Mouse (Mus musculus) kidney, adult 2 months (tissue): ENCODE measurements around the gene Ap2b1. TPM values are rescaled to one million over a fixed set of nuclear protein-coding genes. Genes with fewer than 3 reads are reported as not detected.
"Not testable (repeated sequence)": the region's sequence is repeated elsewhere in the genome, so short reads cannot be mapped to it uniquely, and the experiment has no call there.

Experiments used
- DNase-seq: peaks from one replicate; pipeline ENCODE4 v3.0.0; 2021
- H3K27ac ChIP-seq: fragments of 200-500 bp; 2 replicates; pipeline ENCODE4 v1.5.1; 2012; ENCODE audit warnings: low read depth, low read length, control low read depth, inconsistent platforms; ENCODE audit not compliant: insufficient read depth
- H3K27me3 ChIP-seq: fragments of 200-500 bp; replicated peaks from 2 replicates; pipeline ENCODE4 v1.6.1; 2012; ENCODE audit warnings: mild to moderate bottlenecking, moderate library complexity, low read length, inconsistent platforms; ENCODE audit not compliant: control insufficient read depth, insufficient read depth
- H3K36me3 ChIP-seq: fragments of 200-500 bp; 2 replicates; pipeline ENCODE4 v1.6.1; 2012; ENCODE audit warnings: mild to moderate bottlenecking, moderate library complexity, low read length, inconsistent platforms; ENCODE audit not compliant: control insufficient read depth, insufficient read depth
- H3K4me1 ChIP-seq: fragments of 200-500 bp; 2 replicates; pipeline ENCODE4 v1.6.1; 2011; ENCODE audit warnings: low read length; ENCODE audit not compliant: control insufficient read depth, insufficient read depth
- H3K4me3 ChIP-seq: fragments of 200-500 bp; 2 replicates; pipeline ENCODE4 v1.5.1; 2011; ENCODE audit warnings: mild to moderate bottlenecking, low read depth, low read length, control low read depth; ENCODE audit not compliant: insufficient read depth
- CTCF ChIP-seq: fragments of 200-500 bp; conservative IDR thresholded peaks from 2 replicates; pipeline ENCODE4 v1.5.1; 2011; ENCODE audit warnings: low read depth, mild to moderate bottlenecking, control low read depth, low read length, moderate library complexity, mixed read lengths; ENCODE audit not compliant: insufficient read depth, insufficient read length
- POLR2A ChIP-seq: fragments of 200-500 bp; IDR thresholded peaks from one replicate; pipeline ENCODE4 v1.6.1; 2011; ENCODE audit warnings: low read depth, low read length, control low read depth
- WGBS: fragments of 180-500 bp; shearing (Covaris S2); methylation state at CpG from one replicate; pipeline ENCODE4 v1.1.7; 2018; 5-methylcytosine and 5-hydroxymethylcytosine counted together
- polyA plus RNA-seq: library from polyadenylated mRNA; depleted of rRNA; stranded (reverse); fragments of >200 nt; gene quantifications from 2 replicates; pipeline ENCODE4 v1.2.3, GENCODE M21; 2012; rRNA removed

The Ap2b1 gene
- 34.9 and 37.4 TPM in 2 replicates for polyA plus RNA-seq

- H3K36me3 ChIP-seq = no peaks in the 10 kb centered on the region; the same call in 1 of the 2 replicates
- 2% methylated on average over 56 of the region's 56 CpGs for WGBS
- H3K27ac ChIP-seq = peak within 1 kb of the TSS; percentile 95
- no peaks in the 10 kb centered on the region for H3K27me3 ChIP-seq
- TF ChIP-seq POLR2A (peak; percentile 83), CTCF (no peak)
- H3K4me1 ChIP-seq = peaks cover 3% of the 10 kb centered on the region
- H3K4me3 ChIP-seq = peak within 1 kb of the TSS; percentile 90
- peak; percentile 97 for DNase-seq
Observed at GRCm38 (mm10) chr11:83298225-83299195, at the start of gene Ap2b1. Ap2b1 (plus strand) TSS chr11:83299024.

GRCm38 (mm10) chr11:83257211-83257610 is 41.6 kb upstream of the Ap2b1 start:
- H3K27me3 ChIP-seq, H3K36me3 ChIP-seq, H3K27ac ChIP-seq, H3K4me3 ChIP-seq, H3K4me1 ChIP-seq, DNase-seq: not testable (repeated sequence)
- 43% methylated on average over 5 of the region's 5 CpGs for WGBS

GRCm38 (mm10) chr11:83262673-83263072 is 36.2 kb upstream of the Ap2b1 start:
- no peak for TF ChIP-seq POLR2A
- TF ChIP-seq CTCF = no peak
- WGBS = 98% methylated on average over 1 of the region's 1 CpGs
- no peak for DNase-seq
- no peak overlapping the region for H3K4me3 ChIP-seq
- H3K27me3 ChIP-seq = no peaks in the 10 kb centered on the region
- H3K27ac ChIP-seq = no peak overlapping the region
- no peaks in the 10 kb centered on the region for H3K4me1 ChIP-seq
- no peaks in the 10 kb centered on the region for H3K36me3 ChIP-seq

- H3K36me3 ChIP-seq = no peaks in the 10 kb centered on the region
- WGBS = 63% methylated on average over 3 of the region's 3 CpGs
- no peak overlapping the region for H3K27ac ChIP-seq
- DNase-seq = no peak
- no peak overlapping the region for H3K4me3 ChIP-seq
- TF ChIP-seq POLR2A = no peak
- 0 out of 2 replicates have a peak, but pooled peaks have one; percentile 20 for TF ChIP-seq CTCF
- no peaks in the 10 kb centered on the region for H3K4me1 ChIP-seq
- no peaks in the 10 kb centered on the region for H3K27me3 ChIP-seq
Observed at GRCm38 (mm10) chr11:83263146-83263545, 35.7 kb upstream of the Ap2b1 start.

GRCm38 (mm10) chr11:83270842-83271150 is 28.0 kb upstream of the Ap2b1 start:
- WGBS = under 1% methylated on average over 6 of the region's 6 CpGs
- no peaks in the 10 kb centered on the region for H3K27me3 ChIP-seq
- H3K4me3 ChIP-seq = peak overlapping the region; percentile 59
- no peak overlapping the region for H3K27ac ChIP-seq
- H3K4me1 ChIP-seq = no peaks in the 10 kb centered on the region
- DNase-seq = no peak
- no peak for TF ChIP-seq CTCF
- TF ChIP-seq POLR2A = no peak
- no peaks in the 10 kb centered on the region for H3K36me3 ChIP-seq

- Histone ChIP-seq H3K27me3 (no peaks in the 10 kb centered on the region), H3K27ac (peak overlapping the region; percentile 79), H3K4me1 (no peaks in the 10 kb centered on the region), H3K4me3 (peak overlapping the region; percentile 59), H3K36me3 (no peaks in the 10 kb centered on the region)
- WGBS = under 1% methylated on average over 26 of the region's 26 CpGs
- DNase-seq = peak; percentile 89
- no peak for TF ChIP-seq POLR2A
- TF ChIP-seq CTCF = no peak
Observed at GRCm38 (mm10) chr11:83271151-83271950, 27.5 kb upstream of the Ap2b1 start.
